In the genomic region with DNA sequence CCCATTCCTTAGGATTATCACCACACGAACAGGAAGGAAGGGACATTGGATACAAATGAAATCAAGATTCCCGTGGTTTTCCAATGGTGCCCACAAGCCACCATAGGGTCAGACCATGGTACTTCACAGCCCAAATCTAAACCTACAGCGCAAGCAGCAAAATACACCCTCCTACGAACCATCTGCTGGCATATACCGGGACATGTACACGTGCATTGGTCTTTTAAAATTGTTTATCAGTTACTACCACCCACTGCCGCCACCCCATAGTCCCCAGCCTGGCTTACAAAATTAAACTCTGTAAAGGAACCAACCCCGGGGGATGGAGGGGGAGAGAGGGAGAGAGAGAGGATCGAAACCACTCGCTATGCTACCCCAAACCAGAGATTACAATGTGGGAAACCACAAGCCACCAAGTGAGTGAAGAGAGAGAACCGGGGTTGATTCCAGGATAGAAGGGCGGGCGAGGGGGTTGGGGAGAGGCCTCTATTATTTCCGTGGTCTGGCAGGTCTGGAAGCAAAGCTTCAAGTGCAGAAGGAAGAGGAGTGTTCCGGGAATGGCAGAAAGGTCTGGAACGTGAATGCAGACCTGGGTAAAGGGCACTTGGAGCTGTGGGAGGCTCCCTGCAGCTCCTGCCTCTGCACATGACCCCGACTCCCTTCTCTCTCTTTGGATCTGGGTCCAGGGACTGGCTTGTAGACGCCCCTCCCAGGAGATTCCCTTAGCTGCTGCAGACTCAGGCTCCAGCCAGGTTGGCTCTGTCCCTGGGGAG, we compare ENCODE assay signal across 9 mouse cellular contexts. TPM values are rescaled to one million over a fixed set of nuclear protein-coding genes. Genes with fewer than 3 reads are reported as not detected.
DNase-seq lines count a peak whose midpoint lies in the region; ATAC-seq and TF ChIP-seq lines count a peak whose summit lies in the region.
"Had no signal": no experiment of that assay in that cellular context is flagged by ENCODE, and none has a peak within 500 bp of the region (broad histone marks: within the 10 kb centered on the region; RNA-seq: fewer than 3 reads in every experiment).

A gene (plus strand): TSS at position 439 of the 773 bp plus-strand sequence.

- DNase-seq in layer of hippocampus, adult 2 months (ENCODE audit: low spot score in 2 of 2) = peak; percentile 37 to 51
- no peak for DNase-seq in layer of hippocampus, adult 9-10 months (ENCODE audit: low spot score)
- DNase-seq in embryonic facial prominence, embryonic 10.5 days (ENCODE audit: low spot score) = no peak
- no peak for DNase-seq in gastrocnemius, adult 18-20 months (ENCODE audit: low spot score)
- no peak for DNase-seq in kidney, adult 11 months

- no peak for ATAC-seq in hindbrain, embryonic 13.5 days (ENCODE audit: low FRiP score)
- ATAC-seq in midbrain, embryonic 13.5 days = no peak; the same call in 1 of the 2 replicates
- ATAC-seq in erythroblast, adult 5-6 weeks (replicated peaks; ENCODE audit: low FRiP score, poor library complexity, severe bottlenecking) = no peak

- peaks cover 32% of the 10 kb centered on the region for H3K4me1 ChIP-seq in embryonic facial prominence, embryonic 10.5 days
- peaks cover 32% of the 10 kb centered on the region for H3K4me1 ChIP-seq in hindbrain, embryonic 13.5 days (replicated peaks)
- peaks cover 25% of the 10 kb centered on the region for H3K4me1 ChIP-seq in midbrain, embryonic 13.5 days (replicated peaks)

- peak within 1 kb of the TSS; percentile 94 for H3K27ac ChIP-seq in layer of hippocampus, adult 2 months
- H3K27ac ChIP-seq in embryonic facial prominence, embryonic 10.5 days (replicated peaks) = peak within 1 kb of the TSS; percentile 87
- H3K27ac ChIP-seq in hindbrain, embryonic 13.5 days = peak within 1 kb of the TSS; percentile 44
- peak within 1 kb of the TSS; percentile 21; the same call in 1 of the 2 replicates for H3K27ac ChIP-seq in midbrain, embryonic 13.5 days
- H3K27ac ChIP-seq: macrophage had no signal

- 0 out of 2 replicates have a peak, but pooled peaks cover 4% of the 10 kb centered on the region for H3K27me3 ChIP-seq in embryonic facial prominence, embryonic 10.5 days (replicated peaks; ENCODE audit: low read depth, poor library complexity, severe bottlenecking)
- H3K27me3 ChIP-seq in hindbrain, embryonic 13.5 days = no peaks in the 10 kb centered on the region
- H3K27me3 ChIP-seq in midbrain, embryonic 13.5 days = no peaks in the 10 kb centered on the region

- H3K4me2 ChIP-seq in hindbrain, embryonic 13.5 days = peak within 1 kb of the TSS; percentile 60
- H3K4me2 ChIP-seq in midbrain, embryonic 13.5 days (replicated peaks) = peak within 1 kb of the TSS; percentile 65

- H3K9ac ChIP-seq in hindbrain, embryonic 13.5 days = peak within 1 kb of the TSS; percentile 66
- H3K9ac ChIP-seq in midbrain, embryonic 13.5 days (replicated peaks) = peak within 1 kb of the TSS; percentile 58

- no peaks in the 10 kb centered on the region for H3K9me3 ChIP-seq in embryonic facial prominence, embryonic 10.5 days
- no peaks in the 10 kb centered on the region for H3K9me3 ChIP-seq in hindbrain, embryonic 13.5 days
- no peaks in the 10 kb centered on the region for H3K9me3 ChIP-seq in midbrain, embryonic 13.5 days

- H3K4me3 ChIP-seq in layer of hippocampus, adult 2 months = peak within 1 kb of the TSS; percentile 43
- peak within 1 kb of the TSS; percentile 54 for H3K4me3 ChIP-seq in embryonic facial prominence, embryonic 10.5 days
- H3K4me3 ChIP-seq in hindbrain, embryonic 13.5 days = peak within 1 kb of the TSS; percentile 37
- peak within 1 kb of the TSS; percentile 31 for H3K4me3 ChIP-seq in midbrain, embryonic 13.5 days (replicated peaks)

- WGBS in embryonic facial prominence, embryonic 10.5 days = 58% methylated on average over 18 of the region's 18 CpGs
- 47% methylated on average over 18 of the region's 18 CpGs for WGBS in hindbrain, embryonic 13.5 days
- 57% methylated on average over 18 of the region's 18 CpGs for WGBS in midbrain, embryonic 13.5 days

- no peak for TF ChIP-seq CTCF in layer of hippocampus, adult 2 months (conservative IDR thresholded peaks at IDR 0.05)

- H3K36me3 ChIP-seq in embryonic facial prominence, embryonic 10.5 days (replicated peaks) = no peaks in the 10 kb centered on the region
- no peaks in the 10 kb centered on the region for H3K36me3 ChIP-seq in hindbrain, embryonic 13.5 days
- no peaks in the 10 kb centered on the region for H3K36me3 ChIP-seq in midbrain, embryonic 13.5 days

RNA-seq across cellular contexts. Expression of the gene that starts here (rescaled TPM):
- total RNA-seq in layer of hippocampus, adult 2 months (2021) = not detected
- polyA plus RNA-seq in embryonic facial prominence, embryonic 10.5 days (2016; fragmentation: Nextera tagmentation; extraction: Ambion mirVana) = 0.52 and 0.65 TPM in 2 replicates
- polyA plus RNA-seq in hindbrain, embryonic 13.5 days (2015; fragmentation: Nextera tagmentation; extraction: Ambion mirVana) = 0.44 and 0.91 TPM in 2 replicates
- polyA plus RNA-seq in midbrain, embryonic 13.5 days (2015; fragmentation: Nextera tagmentation; extraction: Ambion mirVana) = 0.66 and 0.73 TPM in 2 replicates
- total RNA-seq in gastrocnemius, adult 18-20 months (2021) = not detected
- not detected in 2 replicates for total RNA-seq in erythroblast, adult 5-6 weeks (2015; ENCODE audit: low replicate concordance)
- not detected in 2 replicates for total RNA-seq in erythroblast, adult 5-6 weeks (2017; ENCODE audit: low replicate concordance)
- polyA plus RNA-seq: macrophage had no signal

Comparison
In these comparisons a context has a peak if more than half of its experiments do, and no peak if none do; other contexts are left out.
1. Peak in DNase-seq, H3K4me3 ChIP-seq and H3K27ac ChIP-seq in layer of hippocampus, adult 2 months; RNA of the gene not detected or under 1 TPM.
2. H3K27ac ChIP-seq: peak in every context shown above with its lines; median percentile 94 in layer of hippocampus, adult 2 months; 87 in embryonic facial prominence, embryonic 10.5 days; 44 in hindbrain, embryonic 13.5 days; 21 in midbrain, embryonic 13.5 days.